Mouse (Mus musculus): ENCODE results near the gene Arhgap31.

GRCm38 (mm10) chr16:38702316-38702715 is 10.8 kb downstream of the Arhgap31 start:
- TF ChIP-seq EP300 (IDR thresholded peaks at IDR 0.05; ENCODE audit: low read depth) (no peak), CTCF (IDR thresholded peaks at IDR 0.05; ENCODE audit: low read depth) (no peak)

Data from liver, postnatal 0 days (tissue).